Mouse (Mus musculus) stomach, postnatal 0 days (tissue): ENCODE measurements around the gene Plekha5. TPM values are rescaled to one million over a fixed set of nuclear protein-coding genes. Genes with fewer than 3 reads are reported as not detected.
"Not testable (repeated sequence)": the region's sequence is repeated elsewhere in the genome, so short reads cannot be mapped to it uniquely, and the experiment has no call there.

Experiments
- ATAC-seq: fragments of 200-750 bp; cut with Nextera tagmentation; 2 replicates; pipeline ENCODE4 v1.8.0; 2017; ENCODE audit not compliant: low FRiP score, low TSS enrichment
- DNase-seq: peaks from one replicate; pipeline ENCODE4 v3.0.0-alpha.2; 2016; ENCODE audit warnings: low spot score
- H3K27ac ChIP-seq: fragments of 300-500 bp; sonication (generic); replicated peaks from 2 replicates; pipeline ENCODE4 v1.5.1; 2014; ENCODE audit warnings: mild to moderate bottlenecking, control low read depth
- H3K27me3 ChIP-seq: fragments of 300-500 bp; sonication (generic); 2 replicates; pipeline ENCODE4 v1.6.1; 2014; ENCODE audit warnings: low read length; ENCODE audit not compliant: control insufficient read depth, insufficient read depth
- H3K36me3 ChIP-seq: fragments of 300-500 bp; sonication (generic); 2 replicates; pipeline ENCODE4 v1.6.1; 2014; ENCODE audit warnings: low read length, mixed read lengths; ENCODE audit not compliant: control insufficient read depth, insufficient read depth
- H3K4me1 ChIP-seq: fragments of 300-500 bp; sonication (generic); replicated peaks from 2 replicates; pipeline ENCODE4 v1.6.1; 2014; ENCODE audit warnings: antibody characterized with exemption; ENCODE audit not compliant: control insufficient read depth, insufficient read depth
- H3K4me2 ChIP-seq: fragments of 300-500 bp; sonication (generic); replicated peaks from 2 replicates; pipeline ENCODE4 v1.6.1; 2014; ENCODE audit warnings: low read depth, mild to moderate bottlenecking, control low read depth, moderate library complexity
- H3K4me3 ChIP-seq: fragments of 300-500 bp; sonication (generic); 2 replicates; pipeline ENCODE4 v1.5.1; 2014; ENCODE audit warnings: low read depth, low read length, control low read depth
- H3K9ac ChIP-seq: fragments of 300-500 bp; sonication (generic); 2 replicates; pipeline ENCODE4 v1.6.1; 2014; ENCODE audit warnings: mild to moderate bottlenecking, low read length, control low read depth, mixed read lengths
- H3K9me3 ChIP-seq: fragments of 300-500 bp; sonication (generic); 2 replicates; pipeline ENCODE4 v1.6.1; 2016; ENCODE audit warnings: low read length; ENCODE audit not compliant: control insufficient read depth
- CTCF ChIP-seq: IDR thresholded peaks from 2 replicates; pipeline ENCODE4 v1.5.1; 2016; ENCODE audit warnings: antibody characterized with exemption, low read depth, mild to moderate bottlenecking, moderate library complexity
- EP300 ChIP-seq: optimal IDR thresholded peaks from 2 replicates; pipeline ENCODE3; 2016; ENCODE audit warnings: antibody characterized with exemption
- WGBS: fragments of 180-500 bp; shearing (Covaris S2); extraction: QIAGEN DNeasy Blood & Tissue Kit; methylation state at CpG from one replicate; pipeline ENCODE4 v1.1.7; 2014; 5-methylcytosine and 5-hydroxymethylcytosine counted together
- polyA plus RNA-seq: library from polyadenylated mRNA; unstranded; fragments of >200 nt; fragmentation: Nextera tagmentation; extraction: Ambion mirVana; gene quantifications from 2 replicates; pipeline ENCODE4 v1.2.1, GENCODE M21; 2015

The Plekha5 gene
- polyA plus RNA-seq, 1 experiment from 2014 or later = 23.1 TPM

DNA sequence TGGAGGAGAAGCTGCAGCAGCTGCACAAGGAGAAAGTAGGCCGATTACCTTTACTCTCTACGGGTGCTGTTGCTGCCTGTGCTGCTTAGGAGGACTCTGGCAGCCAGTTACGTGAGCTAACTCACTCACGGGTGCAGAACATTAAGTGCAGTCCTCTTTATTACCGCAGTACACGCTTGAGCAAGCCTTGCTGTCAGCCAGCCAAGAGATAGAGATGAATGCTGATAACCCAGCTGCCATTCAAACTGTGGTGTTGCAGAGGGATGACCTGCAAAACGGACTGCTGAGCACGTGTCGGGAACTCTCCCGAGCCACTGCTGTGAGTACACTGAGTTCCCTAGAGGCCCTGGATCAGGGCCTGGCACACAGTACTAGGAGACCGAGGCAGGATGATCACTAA, 146.3 kb downstream of the Plekha5 start:
- no peak overlapping the region for H3K4me3 ChIP-seq
- 0 out of 2 replicates have a peak overlapping the region, but pooled peaks have one; percentile 18 for H3K27ac ChIP-seq
- H3K9me3 ChIP-seq = no peaks in the 10 kb centered on the region
- H3K4me2 ChIP-seq = no peak overlapping the region
- H3K4me1 ChIP-seq = no peaks in the 10 kb centered on the region
- H3K9ac ChIP-seq = no peak overlapping the region
- 65% methylated on average over 11 of the region's 11 CpGs for WGBS
- no peaks in the 10 kb centered on the region for H3K27me3 ChIP-seq
- no peak for TF ChIP-seq EP300
- no peak for TF ChIP-seq CTCF
- H3K36me3 ChIP-seq = peaks cover 9% of the 10 kb centered on the region
- DNase-seq (no peak), ATAC-seq (peak; percentile 51)

DNA sequence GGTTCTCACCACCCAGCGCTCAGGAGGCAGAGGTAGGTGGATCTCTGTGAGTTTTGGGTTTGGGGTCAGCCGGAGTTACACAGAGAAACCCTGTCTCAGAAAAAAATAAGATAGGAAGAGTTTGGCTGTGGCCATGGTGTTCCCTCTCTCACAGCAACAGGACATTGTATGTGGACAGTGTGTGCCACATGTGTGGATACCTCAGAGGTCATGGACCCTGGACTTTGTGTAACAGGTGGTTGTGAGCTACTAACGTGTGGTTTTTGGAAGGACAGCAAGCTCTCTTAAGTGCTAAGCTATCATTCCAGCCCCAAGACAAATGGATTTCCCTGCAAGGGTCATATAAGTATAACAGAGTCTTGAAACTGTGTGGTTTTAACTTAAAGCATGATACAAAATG, 151.1 kb downstream of the Plekha5 start:
- H3K4me3 ChIP-seq = no peak overlapping the region
- 93% methylated on average over 3 of the region's 3 CpGs for WGBS
- ATAC-seq = no peak
- H3K27ac ChIP-seq = no peak overlapping the region
- H3K27me3 ChIP-seq = no peaks in the 10 kb centered on the region
- DNase-seq = no peak
- no peaks in the 10 kb centered on the region for H3K4me1 ChIP-seq
- no peak overlapping the region for H3K4me2 ChIP-seq
- no peak overlapping the region for H3K9ac ChIP-seq
- TF ChIP-seq EP300 (no peak), CTCF (no peak)
- peaks cover 12% of the 10 kb centered on the region for H3K36me3 ChIP-seq
- H3K9me3 ChIP-seq = no peaks in the 10 kb centered on the region

DNA sequence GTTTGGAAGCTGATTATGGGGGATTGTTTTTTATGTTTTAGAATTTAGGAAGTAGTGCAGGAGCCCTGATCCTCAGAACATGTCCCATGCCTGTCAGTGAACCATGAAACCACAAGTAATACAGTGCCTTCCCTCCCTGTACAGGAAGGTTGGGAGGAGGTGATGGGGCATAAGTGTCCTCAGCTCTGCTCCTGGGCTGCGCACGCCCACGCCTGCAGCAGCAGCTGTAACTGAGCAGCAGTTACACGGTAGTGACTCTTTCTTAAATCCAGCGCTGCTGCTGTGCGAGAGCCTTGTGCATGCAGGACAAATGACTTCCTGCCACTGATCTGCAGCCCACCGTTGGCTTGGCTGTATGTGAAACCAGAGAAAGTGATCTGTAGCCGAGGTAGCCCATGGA, 152.3 kb downstream of the Plekha5 start:
- ATAC-seq (no peak), DNase-seq (no peak)
- H3K9me3 ChIP-seq = no peaks in the 10 kb centered on the region
- H3K4me3 ChIP-seq = no peak overlapping the region
- TF ChIP-seq CTCF (no peak), EP300 (no peak)
- no peaks in the 10 kb centered on the region for H3K4me1 ChIP-seq
- WGBS = 73% methylated on average over 8 of the region's 8 CpGs
- no peak overlapping the region for H3K27ac ChIP-seq
- peaks cover 8% of the 10 kb centered on the region for H3K36me3 ChIP-seq
- no peak overlapping the region for H3K4me2 ChIP-seq
- H3K27me3 ChIP-seq = no peaks in the 10 kb centered on the region
- H3K9ac ChIP-seq = no peak overlapping the region

DNA sequence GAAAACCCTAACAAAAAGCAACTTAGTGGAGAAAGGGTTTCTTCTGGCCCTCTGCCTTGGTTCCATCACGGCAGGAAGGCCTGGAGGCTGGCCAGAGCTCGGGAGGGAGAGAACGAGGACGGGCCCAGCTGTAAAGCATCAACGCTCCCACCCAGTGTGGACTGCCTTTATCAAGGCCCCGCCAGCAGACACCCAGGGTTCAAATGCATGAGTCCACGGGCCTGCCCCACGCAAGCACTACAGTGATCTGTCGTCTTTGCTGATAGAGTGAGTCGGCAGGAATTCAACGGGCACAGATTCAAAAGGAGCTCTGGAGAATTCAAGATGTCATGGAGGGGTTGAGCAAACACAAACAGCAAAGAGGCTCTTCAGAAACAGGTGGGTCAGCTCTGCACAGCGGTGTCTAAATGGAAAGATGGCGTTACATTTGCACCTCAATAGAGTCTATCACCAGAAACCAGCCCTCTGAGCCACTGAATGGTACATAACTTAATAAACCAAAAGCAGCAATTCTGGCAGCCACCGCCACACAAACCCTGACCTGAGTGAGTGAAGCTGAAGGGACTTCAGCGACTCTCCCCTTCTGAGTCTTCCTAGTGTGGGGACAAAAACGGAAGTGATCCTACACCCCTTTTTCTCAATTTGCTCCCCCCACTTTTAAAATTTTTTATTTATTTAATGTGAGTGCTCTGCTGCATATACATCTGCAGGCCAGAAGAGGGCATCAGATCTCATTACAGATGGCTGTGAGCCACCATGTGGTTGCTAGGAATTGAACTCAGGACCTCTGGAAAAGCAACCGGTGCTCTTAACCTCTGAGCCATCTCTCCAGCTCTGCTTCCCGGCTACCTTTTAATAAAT, 153.3 kb downstream of the Plekha5 start:
- DNase-seq = no peak
- 51% methylated on average over 18 of the region's 18 CpGs for WGBS

DNA sequence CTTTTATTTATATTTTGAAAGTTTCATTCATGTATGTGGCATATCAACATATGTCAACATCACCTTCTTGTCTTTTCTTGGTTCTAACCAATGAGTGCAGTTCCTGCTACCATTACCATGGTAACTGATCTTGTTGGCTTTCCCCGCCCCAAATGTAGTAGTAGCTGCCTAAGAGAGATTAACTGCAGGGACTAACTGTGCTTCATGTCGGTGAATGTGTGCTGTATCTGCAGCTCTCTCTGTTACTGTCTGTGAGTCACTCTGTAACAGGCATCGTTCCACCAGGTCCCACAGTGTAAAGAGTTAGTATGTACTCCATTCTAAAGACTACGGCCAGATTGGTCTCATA, 153.9 kb downstream of the Plekha5 start:
- Histone ChIP-seq H3K4me1 (no peaks in the 10 kb centered on the region), H3K27ac (no peak overlapping the region), H3K9me3 (no peaks in the 10 kb centered on the region), H3K36me3 (peaks cover 6% of the 10 kb centered on the region), H3K27me3 (no peaks in the 10 kb centered on the region), H3K9ac (no peak overlapping the region), H3K4me3 (no peak overlapping the region), H3K4me2 (no peak overlapping the region)
- TF ChIP-seq CTCF (no peak; the same call in 1 of the 2 replicates), EP300 (no peak)
- 76% methylated on average over 4 of the region's 4 CpGs for WGBS
- no peak for ATAC-seq
- no peak for DNase-seq

More for the DNA sequence above, 153.3 kb downstream of the Plekha5 start:
- peak; percentile 55 for TF ChIP-seq CTCF
- TF ChIP-seq EP300 = no peak
- Histone ChIP-seq H3K9me3 (no peaks in the 10 kb centered on the region), H3K27ac (no peak overlapping the region), H3K27me3 (no peaks in the 10 kb centered on the region), H3K9ac (no peak overlapping the region), H3K4me3 (no peak overlapping the region), H3K4me2 (no peak overlapping the region), H3K36me3 (peaks cover 6% of the 10 kb centered on the region), H3K4me1 (no peaks in the 10 kb centered on the region)
- peak; percentile 45 for ATAC-seq

DNA sequence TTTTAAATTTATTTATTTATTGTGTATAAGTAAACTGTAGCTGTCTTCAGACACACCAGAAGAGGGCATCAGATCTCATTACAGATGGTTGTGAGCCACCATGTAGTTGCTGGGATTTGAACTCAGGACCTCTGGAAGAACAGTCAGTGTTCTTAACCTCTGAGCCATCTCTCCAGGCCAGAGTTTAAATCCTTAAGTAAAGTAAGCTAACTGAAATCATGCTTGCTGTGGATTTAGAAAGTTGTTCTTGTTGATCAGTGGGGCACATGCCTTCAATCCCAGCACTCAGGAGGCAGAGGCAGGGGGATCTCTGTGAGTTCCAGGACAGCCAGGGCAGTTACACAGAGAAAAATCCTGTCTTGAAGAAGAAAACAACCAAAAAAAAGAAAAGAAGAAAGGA, 155.1 kb downstream of the Plekha5 start:
- H3K4me3 ChIP-seq, H3K4me2 ChIP-seq, H3K4me1 ChIP-seq, H3K27ac ChIP-seq, DNase-seq, H3K9ac ChIP-seq, H3K9me3 ChIP-seq, H3K27me3 ChIP-seq, ATAC-seq: not testable (repeated sequence)
- H3K36me3 ChIP-seq = peaks cover 12% of the 10 kb centered on the region
